Mouse (Mus musculus): ENCODE measurements at regions not wholly inside any gene's neighbourhood (a gene's known extent, or its start where the extent isn't known, plus 50 kb on each side); places are given as distances from the start of the nearest gene placed in this dataset.
A peak's percentile ranks its signal among the peaks of the same experiment; 100 is the strongest.

GRCm38 (mm10) chr9:91073366-91074174, 288.6 kb upstream of the Zic4 start:
- Histone ChIP-seq H3K4me2 (replicated peaks) (no peak overlapping the region), H3K4me3 (no peak overlapping the region), H3K27me3 (no peaks in the 10 kb centered on the region), H3K27ac (replicated peaks) (no peak overlapping the region), H3K9ac (replicated peaks) (no peak overlapping the region), H3K36me3 (no peaks in the 10 kb centered on the region), H3K4me1 (no peaks in the 10 kb centered on the region), H3K9me3 (no peaks in the 10 kb centered on the region)
- WGBS: 68% methylated on average over 4 of the region's 4 CpGs
- ATAC-seq (replicated peaks): no peak

GRCm38 (mm10) chr9:91074175-91074480, 288.1 kb upstream of the Zic4 start:
- Histone ChIP-seq H3K36me3 (no peaks in the 10 kb centered on the region), H3K9ac (replicated peaks) (no peak overlapping the region), H3K27me3 (no peaks in the 10 kb centered on the region), H3K4me2 (replicated peaks) (no peak overlapping the region), H3K4me3 (no peak overlapping the region), H3K9me3 (no peaks in the 10 kb centered on the region), H3K4me1 (no peaks in the 10 kb centered on the region), H3K27ac (replicated peaks) (no peak overlapping the region)
- 44% methylated on average over 5 of the region's 5 CpGs for WGBS
- ATAC-seq (replicated peaks): no peak

- 10% methylated on average over 1 of the region's 1 CpGs for WGBS
- no peaks in the 10 kb centered on the region for H3K9me3 ChIP-seq
- H3K27me3 ChIP-seq: no peaks in the 10 kb centered on the region
- no peaks in the 10 kb centered on the region for H3K36me3 ChIP-seq
- H3K9ac ChIP-seq (replicated peaks): no peak overlapping the region
- H3K27ac ChIP-seq (replicated peaks): no peak overlapping the region
- no peaks in the 10 kb centered on the region for H3K4me1 ChIP-seq
- no peak overlapping the region for H3K4me3 ChIP-seq
- no peak overlapping the region for H3K4me2 ChIP-seq (replicated peaks)
- ATAC-seq (replicated peaks): no peak
These were observed 284.7 kb upstream of the Zic4 start for GRCm38 (mm10) chr9:91077490-91077889.

- H3K4me2 ChIP-seq (replicated peaks): no peak overlapping the region
- WGBS: 36% methylated on average over 1 of the region's 1 CpGs
- no peak for ATAC-seq (replicated peaks)
- H3K4me3 ChIP-seq: no peak overlapping the region
- no peak overlapping the region for H3K27ac ChIP-seq (replicated peaks)
- no peaks in the 10 kb centered on the region for H3K36me3 ChIP-seq
- H3K9ac ChIP-seq (replicated peaks): no peak overlapping the region
- no peaks in the 10 kb centered on the region for H3K9me3 ChIP-seq
- H3K4me1 ChIP-seq: no peaks in the 10 kb centered on the region
- no peaks in the 10 kb centered on the region for H3K27me3 ChIP-seq
These were observed 278.4 kb upstream of the Zic4 start for GRCm38 (mm10) chr9:91083791-91084190.

- Histone ChIP-seq H3K9me3 (no peaks in the 10 kb centered on the region), H3K9ac (replicated peaks) (no peak overlapping the region), H3K4me3 (no peak overlapping the region), H3K27ac (replicated peaks) (no peak overlapping the region), H3K4me2 (replicated peaks) (no peak overlapping the region), H3K4me1 (no peaks in the 10 kb centered on the region), H3K36me3 (no peaks in the 10 kb centered on the region), H3K27me3 (no peaks in the 10 kb centered on the region)
- 90% methylated on average over 3 of the region's 3 CpGs for WGBS
- no peak for ATAC-seq (replicated peaks)
These were observed 276.3 kb upstream of the Zic4 start for GRCm38 (mm10) chr9:91085923-91086322.

- Histone ChIP-seq H3K27me3 (no peaks in the 10 kb centered on the region), H3K9me3 (no peaks in the 10 kb centered on the region), H3K27ac (replicated peaks) (no peak overlapping the region), H3K4me3 (no peak overlapping the region), H3K4me2 (replicated peaks) (no peak overlapping the region), H3K9ac (replicated peaks) (no peak overlapping the region), H3K4me1 (no peaks in the 10 kb centered on the region), H3K36me3 (no peaks in the 10 kb centered on the region)
- ATAC-seq (replicated peaks): no peak
- WGBS: 60% methylated on average over 2 of the region's 2 CpGs
These were observed 272.9 kb upstream of the Zic4 start for GRCm38 (mm10) chr9:91089348-91089747.

- H3K36me3 ChIP-seq: no peaks in the 10 kb centered on the region
- H3K4me1 ChIP-seq: no peaks in the 10 kb centered on the region
- H3K4me2 ChIP-seq (replicated peaks): no peak overlapping the region
- WGBS: 96% methylated on average over 1 of the region's 1 CpGs
- ATAC-seq (replicated peaks): no peak
- no peak overlapping the region for H3K27ac ChIP-seq (replicated peaks)
- no peak overlapping the region for H3K4me3 ChIP-seq
- H3K27me3 ChIP-seq: no peaks in the 10 kb centered on the region
- H3K9ac ChIP-seq (replicated peaks): no peak overlapping the region
- no peaks in the 10 kb centered on the region for H3K9me3 ChIP-seq
These were observed 270.7 kb upstream of the Zic4 start for GRCm38 (mm10) chr9:91091421-91092050.

GRCm38 (mm10) chr9:91101614-91102407, 260.4 kb upstream of the Zic4 start:
- no peaks in the 10 kb centered on the region for H3K9me3 ChIP-seq
- WGBS: 70% methylated on average over 1 of the region's 1 CpGs
- no peak for ATAC-seq (replicated peaks)

GRCm38 (mm10) chr9:91122441-91123035, 239.7 kb upstream of the Zic4 start:
- no peaks in the 10 kb centered on the region for H3K9me3 ChIP-seq
- H3K4me3 ChIP-seq: no peak overlapping the region
- peaks cover 10% of the 10 kb centered on the region; the same call in 1 of the 2 replicates for H3K4me1 ChIP-seq
- H3K9ac ChIP-seq (replicated peaks): no peak overlapping the region
- H3K4me2 ChIP-seq (replicated peaks): no peak overlapping the region
- H3K27ac ChIP-seq (replicated peaks): no peak overlapping the region
- 69% methylated on average over 5 of the region's 5 CpGs for WGBS
- H3K27me3 ChIP-seq: no peaks in the 10 kb centered on the region
- no peak for ATAC-seq (replicated peaks)
- no peaks in the 10 kb centered on the region for H3K36me3 ChIP-seq

More at GRCm38 (mm10) chr9:91101614-91102407, 260.4 kb upstream of the Zic4 start:
- Histone ChIP-seq H3K9ac (replicated peaks) (no peak overlapping the region), H3K36me3 (no peaks in the 10 kb centered on the region), H3K4me1 (no peaks in the 10 kb centered on the region), H3K4me2 (replicated peaks) (no peak overlapping the region), H3K27ac (replicated peaks) (no peak overlapping the region), H3K4me3 (no peak overlapping the region), H3K27me3 (no peaks in the 10 kb centered on the region)

GRCm38 (mm10) chr9:91123208-91123607, 239.0 kb upstream of the Zic4 start:
- Histone ChIP-seq H3K4me2 (replicated peaks) (no peak overlapping the region), H3K4me1 (peaks cover 10% of the 10 kb centered on the region; the same call in 1 of the 2 replicates), H3K27me3 (no peaks in the 10 kb centered on the region), H3K36me3 (no peaks in the 10 kb centered on the region), H3K4me3 (no peak overlapping the region), H3K27ac (replicated peaks) (no peak overlapping the region), H3K9ac (replicated peaks) (no peak overlapping the region), H3K9me3 (no peaks in the 10 kb centered on the region)
- 80% methylated on average over 7 of the region's 7 CpGs for WGBS
- ATAC-seq (replicated peaks): peak; percentile 70

- H3K36me3 ChIP-seq: no peaks in the 10 kb centered on the region
- no peaks in the 10 kb centered on the region for H3K9me3 ChIP-seq
- H3K4me1 ChIP-seq: peaks cover 10% of the 10 kb centered on the region; the same call in 1 of the 2 replicates
- peak; percentile 69; the same call in 1 of the 2 replicates for ATAC-seq (replicated peaks)
- H3K4me2 ChIP-seq (replicated peaks): 0 out of 2 replicates have a peak overlapping the region, but pooled peaks have one; percentile 14
- H3K27me3 ChIP-seq: no peaks in the 10 kb centered on the region
- H3K4me3 ChIP-seq: no peak overlapping the region
- no peak overlapping the region for H3K9ac ChIP-seq (replicated peaks)
- H3K27ac ChIP-seq (replicated peaks): no peak overlapping the region
- 34% methylated on average over 8 of the region's 8 CpGs for WGBS
These were observed 235.5 kb upstream of the Zic4 start for GRCm38 (mm10) chr9:91126630-91127245.

All from forebrain, embryonic 15.5 days (tissue).